Mouse (Mus musculus): ENCODE results near the gene Arpc2.

DNA sequence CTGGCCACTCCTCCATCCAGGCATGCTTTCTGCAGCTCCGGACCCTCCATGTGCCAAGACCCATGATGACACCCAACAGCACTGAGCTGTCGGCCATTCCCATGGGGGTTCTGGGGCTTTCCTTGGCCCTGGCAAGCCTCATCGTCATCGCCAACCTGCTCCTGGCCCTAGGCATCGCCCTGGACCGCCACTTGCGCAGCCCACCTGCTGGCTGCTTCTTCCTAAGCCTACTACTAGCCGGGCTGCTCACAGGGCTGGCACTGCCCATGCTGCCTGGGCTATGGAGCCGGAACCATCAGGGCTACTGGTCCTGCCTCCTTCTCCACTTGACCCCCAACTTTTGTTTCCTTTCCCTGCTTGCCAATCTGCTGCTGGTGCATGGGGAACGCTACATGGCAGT is 42.7 kb downstream of the Arpc2 start, which contains the start of gene Gpbar1:
- no peak for TF ChIP-seq POLR2A (IDR thresholded peaks at IDR 0.05; ENCODE audit: low read depth, low read length)
- no peak for TF ChIP-seq E2F4 (IDR thresholded peaks at IDR 0.05; ENCODE audit: insufficient replicate concordance, low read depth, low read length)
